Mouse (Mus musculus) layer of hippocampus, adult 9-11 months (tissue): ENCODE results near the gene BC005624.

ENCODE experiments used
- DNase-seq: peaks from one replicate; pipeline ENCODE4 v3.0.0; 2022

Gene BC005624

GRCm38 (mm10) chr2:30927844-30928628 is 54.0 kb downstream of the BC005624 start:
- peak; percentile 73 for DNase-seq

- peak; percentile 20 for DNase-seq
Measured at GRCm38 (mm10) chr2:30927151-30927781, 54.7 kb downstream of the BC005624 start.

GRCm38 (mm10) chr2:30926381-30926780 is 55.6 kb downstream of the BC005624 start:
- DNase-seq = no peak

- no peak for DNase-seq
Measured at GRCm38 (mm10) chr2:30925181-30925580, 56.8 kb downstream of the BC005624 start.

GRCm38 (mm10) chr2:30923099-30923498 is 58.9 kb downstream of the BC005624 start:
- no peak for DNase-seq
